Mouse (Mus musculus) v-Abl transformed pro-B cells (cell line): Measurements from ENCODE around the gene Tnik.

Experiments
- in situ Hi-C, 2 experiments: fragments of 400-800 bp; cut with MboI; formaldehyde crosslinking; loops; one replicate each; pipeline ENCODE4 v1.15.1; 2025; ENCODE audit not compliant: unreplicated experiment in 2 of 2

Gene Tnik

GRCm38 (mm10) chr3:28529548-28529947, 266.5 kb downstream of the Tnik start:
- in situ Hi-C loops, result no loop called here

- in situ Hi-C loops, result no loop called here
Observed at GRCm38 (mm10) chr3:28531294-28531956, 268.4 kb downstream of the Tnik start.

GRCm38 (mm10) chr3:28532666-28533065, 269.7 kb downstream of the Tnik start:
- in situ Hi-C loops, result no loop called here

- in situ Hi-C loops, result no loop called here
Observed at GRCm38 (mm10) chr3:28540121-28540520, 277.1 kb downstream of the Tnik start.

- in situ Hi-C loops, result no loop called here
Observed at GRCm38 (mm10) chr3:28542941-28543340, 279.9 kb downstream of the Tnik start.

- in situ Hi-C loops, result no loop called here
Observed at GRCm38 (mm10) chr3:28543380-28543984, 280.5 kb downstream of the Tnik start.

GRCm38 (mm10) chr3:28544345-28544869, 281.4 kb downstream of the Tnik start:
- in situ Hi-C loops, result no loop called here

GRCm38 (mm10) chr3:28547965-28548730, 285.1 kb downstream of the Tnik start:
- in situ Hi-C loops, result no loop called here

- in situ Hi-C loops, result no loop called here
Observed at GRCm38 (mm10) chr3:28549391-28549790, 286.4 kb downstream of the Tnik start.

- in situ Hi-C loops, result no loop called here
Observed at GRCm38 (mm10) chr3:28550497-28551093, 287.6 kb downstream of the Tnik start.

GRCm38 (mm10) chr3:28551756-28552155, 288.7 kb downstream of the Tnik start:
- in situ Hi-C loops, result no loop called here

GRCm38 (mm10) chr3:28554934-28555333, 291.9 kb downstream of the Tnik start:
- in situ Hi-C loops, result no loop called here

GRCm38 (mm10) chr3:28555795-28556570, 293.0 kb downstream of the Tnik start:
- in situ Hi-C loops, result no loop called here

- in situ Hi-C loops, result no loop called here
Observed at GRCm38 (mm10) chr3:28558328-28558871, 295.4 kb downstream of the Tnik start.

- in situ Hi-C loops, result no loop called here
Observed at GRCm38 (mm10) chr3:28561408-28561807, 298.4 kb downstream of the Tnik start.

- in situ Hi-C loops, result no loop called here
Observed at GRCm38 (mm10) chr3:28562612-28563332, 299.8 kb downstream of the Tnik start.

GRCm38 (mm10) chr3:28564370-28565357, 301.6 kb downstream of the Tnik start:
- in situ Hi-C loops, result no loop called here

- in situ Hi-C loops, result no loop called here
Observed at GRCm38 (mm10) chr3:28577301-28577700, 314.3 kb downstream of the Tnik start.
